Mouse (Mus musculus): ENCODE results near the gene Aldh18a1. TPM values are rescaled to one million over a fixed set of nuclear protein-coding genes. Genes with fewer than 3 reads are reported as not detected.

Gene Aldh18a1
- total and polyA plus RNA-seq, 3 experiments, result 24.9 to 111 (median 43.7) TPM

DNA sequence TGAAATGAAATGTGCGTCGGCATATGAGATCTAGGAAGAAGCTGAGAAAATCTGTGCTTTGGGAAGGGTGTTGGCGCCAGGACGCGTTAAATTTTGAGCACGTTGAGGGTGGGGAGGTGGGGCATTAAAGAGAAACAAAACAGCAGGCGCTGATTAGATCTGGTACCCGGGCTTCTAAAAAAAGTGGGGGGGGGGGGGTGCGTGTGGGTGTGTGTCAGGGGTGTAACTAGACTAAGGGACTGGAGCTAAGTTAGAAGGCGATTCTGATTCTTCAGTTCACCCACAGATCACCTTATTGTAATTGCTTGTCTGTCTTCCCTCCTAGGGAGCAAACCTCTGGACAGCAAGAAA, 1.2 kb upstream of the Aldh18a1 start:
- Histone ChIP-seq H3K36me3 (replicated peaks) (peaks cover 29% of the 10 kb centered on the region), H3K4me1 (ENCODE audit: insufficient read depth, low read depth, low read length) (peaks cover 47% of the 10 kb centered on the region), H3K27me3 (ENCODE audit: insufficient read depth, low read length) (no peaks in the 10 kb centered on the region), H3K9me3 (replicated peaks) (no peaks in the 10 kb centered on the region), H3K4me3 (ENCODE audit: low read depth, low read length) (peak overlapping the region; percentile 94)
- DNase-seq (ENCODE audit: low spot score) (peak; percentile 31), ATAC-seq (ENCODE audit: extremely low read depth, insufficient number of reproducible peaks, low FRiP score, poor library complexity, severe bottlenecking) (no peak)
- no peak for TF ChIP-seq GATA2 (IDR thresholded peaks at IDR 0.05; ENCODE audit: borderline replicate concordance, low read depth, low read length)
- no peak for TF ChIP-seq GATA1 (IDR thresholded peaks at IDR 0.05; ENCODE audit: borderline replicate concordance, low read length)
- no peak for TF ChIP-seq TAL1 (conservative IDR thresholded peaks at IDR 0.05; ENCODE audit: low read depth, low read length)
- no peak for TF ChIP-seq CTCF (IDR thresholded peaks at IDR 0.05; ENCODE audit: low read depth, low read length)
- TF ChIP-seq POLR2AphosphoS5 (IDR thresholded peaks at IDR 0.05; ENCODE audit: insufficient replicate concordance, low read depth, low read length), result no peak

GRCm38 (mm10) chr19:40588847-40589529, 725 bp upstream of the Aldh18a1 start:
- H3K36me3 ChIP-seq (replicated peaks), result peaks cover 32% of the 10 kb centered on the region
- ATAC-seq (ENCODE audit: extremely low read depth, insufficient number of reproducible peaks, low FRiP score, poor library complexity, severe bottlenecking) (peak; percentile 16; the same call in 1 of the 2 replicates), DNase-seq (ENCODE audit: low spot score) (peak; percentile 65)
- H3K4me1 ChIP-seq (ENCODE audit: insufficient read depth, low read depth, low read length), result peaks cover 51% of the 10 kb centered on the region
- no peaks in the 10 kb centered on the region for H3K9me3 ChIP-seq (replicated peaks)
- TF ChIP-seq CTCF (IDR thresholded peaks at IDR 0.05; ENCODE audit: low read depth, low read length) (peak; percentile 34; the same call in 1 of the 2 replicates), GATA1 (IDR thresholded peaks at IDR 0.05; ENCODE audit: borderline replicate concordance, low read length) (no peak)
- no peaks in the 10 kb centered on the region for H3K27me3 ChIP-seq (ENCODE audit: insufficient read depth, low read length)
- H3K4me3 ChIP-seq (ENCODE audit: low read depth, low read length), result peak overlapping the region; percentile 94

DNA sequence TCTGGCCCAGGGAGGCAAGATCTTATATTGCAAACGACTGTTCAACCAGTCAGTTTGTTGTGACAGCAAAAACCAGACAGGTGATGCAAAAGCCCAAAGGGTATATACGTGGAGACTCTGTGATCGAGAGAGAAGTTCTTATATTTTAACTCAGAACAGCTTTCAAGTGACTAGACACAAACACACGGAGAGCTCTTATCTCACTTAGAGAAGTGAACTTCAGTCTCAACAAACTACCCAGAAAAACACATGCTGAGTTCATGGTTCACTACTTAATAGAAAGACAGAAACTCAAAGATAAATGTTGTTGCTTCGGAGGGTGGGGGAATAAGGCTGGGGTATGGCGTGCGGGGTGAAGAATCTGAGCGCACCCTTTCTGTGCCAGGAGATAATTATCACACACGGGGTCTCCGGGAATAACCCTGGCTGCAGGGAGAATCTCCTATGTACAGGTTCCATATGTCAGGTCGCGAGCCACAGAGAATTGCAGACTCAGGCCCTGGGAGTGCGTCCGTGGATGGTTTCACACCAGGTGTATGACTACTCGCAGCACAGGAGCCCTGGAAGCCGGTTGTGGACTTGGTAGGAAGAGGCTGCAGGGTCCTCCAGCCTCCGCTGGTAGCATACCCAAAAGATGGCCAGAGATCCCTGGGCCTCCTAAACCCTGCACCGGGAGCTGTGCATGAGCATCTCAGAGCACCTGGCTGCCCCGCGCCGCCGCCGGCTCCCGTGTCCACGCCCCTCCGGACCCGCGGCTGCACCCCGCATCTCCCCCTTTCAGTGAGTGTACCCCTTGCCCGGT, 571 bp downstream of the Aldh18a1 start:
- DNase-seq (ENCODE audit: low spot score) (no peak), ATAC-seq (ENCODE audit: extremely low read depth, insufficient number of reproducible peaks, low FRiP score, poor library complexity, severe bottlenecking) (no peak)
- Histone ChIP-seq H3K36me3 (replicated peaks) (peaks cover 45% of the 10 kb centered on the region), H3K9me3 (replicated peaks) (no peaks in the 10 kb centered on the region), H3K4me3 (ENCODE audit: low read depth, low read length) (peak overlapping the region; percentile 94), H3K4me1 (ENCODE audit: insufficient read depth, low read depth, low read length) (peaks cover 54% of the 10 kb centered on the region), H3K27me3 (ENCODE audit: insufficient read depth, low read length) (no peaks in the 10 kb centered on the region)
- TF ChIP-seq GATA1 (IDR thresholded peaks at IDR 0.05; ENCODE audit: borderline replicate concordance, low read length) (no peak), CTCF (IDR thresholded peaks at IDR 0.05; ENCODE audit: low read depth, low read length) (no peak), POLR2AphosphoS5 (IDR thresholded peaks at IDR 0.05; ENCODE audit: insufficient replicate concordance, low read depth, low read length) (no peak), TAL1 (conservative IDR thresholded peaks at IDR 0.05; ENCODE audit: low read depth, low read length) (no peak), GATA2 (IDR thresholded peaks at IDR 0.05; ENCODE audit: borderline replicate concordance, low read depth, low read length) (no peak)

DNA sequence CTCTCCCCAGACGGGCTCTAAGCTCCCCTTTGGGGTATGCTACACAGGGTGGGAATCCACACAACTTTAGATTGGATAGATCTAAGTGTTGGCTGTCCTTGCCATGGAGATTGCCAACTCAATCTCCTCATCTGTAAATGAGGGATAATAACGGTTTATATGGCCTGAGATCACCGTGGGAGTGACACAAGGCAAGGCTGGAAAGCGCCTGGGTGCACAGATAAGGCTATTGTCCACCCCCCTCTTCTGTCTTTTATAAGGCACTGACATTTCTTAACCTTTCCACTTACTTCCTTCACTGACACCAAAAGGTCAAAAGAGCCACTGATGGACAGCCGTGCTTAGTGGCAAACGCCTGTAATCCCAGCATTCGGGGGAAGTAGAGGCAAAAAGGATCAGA, 1.4 kb downstream of the Aldh18a1 start:
- peaks cover 53% of the 10 kb centered on the region for H3K36me3 ChIP-seq (replicated peaks)
- ATAC-seq (ENCODE audit: extremely low read depth, insufficient number of reproducible peaks, low FRiP score, poor library complexity, severe bottlenecking), result peak; percentile 48

GRCm38 (mm10) chr19:40581662-40582061, 6.6 kb downstream of the Aldh18a1 start:
- no peak for DNase-seq (ENCODE audit: low spot score)
- ATAC-seq (ENCODE audit: extremely low read depth, insufficient number of reproducible peaks, low FRiP score, poor library complexity, severe bottlenecking), result no peak
- H3K27me3 ChIP-seq (ENCODE audit: insufficient read depth, low read length), result no peaks in the 10 kb centered on the region
- H3K4me1 ChIP-seq (ENCODE audit: insufficient read depth, low read depth, low read length), result peaks cover 44% of the 10 kb centered on the region
- TF ChIP-seq CTCF (IDR thresholded peaks at IDR 0.05; ENCODE audit: low read depth, low read length) (no peak), POLR2AphosphoS5 (IDR thresholded peaks at IDR 0.05; ENCODE audit: insufficient replicate concordance, low read depth, low read length) (no peak), GATA1 (IDR thresholded peaks at IDR 0.05; ENCODE audit: borderline replicate concordance, low read length) (no peak), TAL1 (conservative IDR thresholded peaks at IDR 0.05; ENCODE audit: low read depth, low read length) (no peak), GATA2 (IDR thresholded peaks at IDR 0.05; ENCODE audit: borderline replicate concordance, low read depth, low read length) (no peak)
- H3K9me3 ChIP-seq (replicated peaks), result no peaks in the 10 kb centered on the region
- no peak overlapping the region for H3K4me3 ChIP-seq (ENCODE audit: low read depth, low read length)
- peaks cover 99% of the 10 kb centered on the region for H3K36me3 ChIP-seq (replicated peaks)

More for the DNA sequence above, 1.4 kb downstream of the Aldh18a1 start:
- H3K4me3 ChIP-seq (ENCODE audit: low read depth, low read length), result peak overlapping the region; percentile 94
- no peaks in the 10 kb centered on the region for H3K27me3 ChIP-seq (ENCODE audit: insufficient read depth, low read length)
- TF ChIP-seq TAL1 (conservative IDR thresholded peaks at IDR 0.05; ENCODE audit: low read depth, low read length), result peak; percentile 65
- TF ChIP-seq GATA1 (IDR thresholded peaks at IDR 0.05; ENCODE audit: borderline replicate concordance, low read length), result no peak
- peak; percentile 16 for DNase-seq (ENCODE audit: low spot score)
- H3K9me3 ChIP-seq (replicated peaks), result no peaks in the 10 kb centered on the region
- H3K4me1 ChIP-seq (ENCODE audit: insufficient read depth, low read depth, low read length), result peaks cover 60% of the 10 kb centered on the region

GRCm38 (mm10) chr19:40580902-40581301, 7.4 kb downstream of the Aldh18a1 start:
- ATAC-seq (ENCODE audit: extremely low read depth, insufficient number of reproducible peaks, low FRiP score, poor library complexity, severe bottlenecking) (no peak), DNase-seq (ENCODE audit: low spot score) (no peak)
- H3K4me1 ChIP-seq (ENCODE audit: insufficient read depth, low read depth, low read length), result peaks cover 43% of the 10 kb centered on the region
- TF ChIP-seq GATA1 (IDR thresholded peaks at IDR 0.05; ENCODE audit: borderline replicate concordance, low read length) (no peak), POLR2AphosphoS5 (IDR thresholded peaks at IDR 0.05; ENCODE audit: insufficient replicate concordance, low read depth, low read length) (no peak), TAL1 (conservative IDR thresholded peaks at IDR 0.05; ENCODE audit: low read depth, low read length) (no peak), CTCF (IDR thresholded peaks at IDR 0.05; ENCODE audit: low read depth, low read length) (no peak), GATA2 (IDR thresholded peaks at IDR 0.05; ENCODE audit: borderline replicate concordance, low read depth, low read length) (no peak)
- no peaks in the 10 kb centered on the region for H3K9me3 ChIP-seq (replicated peaks)
- peaks cover 99% of the 10 kb centered on the region for H3K36me3 ChIP-seq (replicated peaks)
- H3K4me3 ChIP-seq (ENCODE audit: low read depth, low read length), result no peak overlapping the region
- H3K27me3 ChIP-seq (ENCODE audit: insufficient read depth, low read length), result no peaks in the 10 kb centered on the region
